Mouse (Mus musculus): ENCODE data around the gene Iars.

DNA sequence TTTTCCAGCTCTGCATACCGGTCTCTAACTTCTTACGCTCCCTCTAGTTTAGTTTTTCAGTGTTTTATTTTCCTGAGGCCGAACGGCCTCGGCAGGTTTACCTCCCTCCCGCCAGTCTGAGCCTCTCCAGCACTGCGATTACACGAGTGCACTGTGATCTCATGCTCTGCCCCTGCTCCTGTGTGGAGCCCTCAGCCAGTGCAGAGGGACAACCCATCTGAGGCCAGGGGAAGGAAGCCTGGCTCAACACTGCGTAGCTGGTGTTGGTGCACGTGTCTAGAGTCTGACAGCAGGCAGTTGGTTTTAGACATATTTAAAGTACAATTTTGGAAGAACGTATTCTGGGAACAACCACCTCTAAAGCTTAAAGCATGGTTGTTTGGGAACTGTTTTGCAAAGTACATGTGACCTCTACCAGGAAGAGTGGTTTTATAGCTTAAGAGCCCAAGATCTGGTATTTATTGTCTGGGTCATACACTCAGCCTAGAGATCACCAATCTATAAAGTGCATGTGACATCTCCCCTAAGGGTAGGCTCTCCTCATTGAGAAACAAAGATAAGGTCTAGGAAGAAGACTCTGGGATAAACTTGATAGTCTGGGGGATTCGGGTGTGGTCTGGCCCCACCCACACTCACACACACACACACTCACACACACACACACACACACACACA lies 30.3 kb downstream of the Iars start:
- TF ChIP-seq CTCF (IDR thresholded peaks at IDR 0.05; ENCODE audit: borderline replicate concordance, control insufficient read depth, extremely low read depth, insufficient read depth, low read length, poor library complexity) (no peak), POLR2A (IDR thresholded peaks at IDR 0.05; ENCODE audit: control insufficient read depth, extremely low read depth, insufficient read depth, low read length, poor library complexity) (no peak)

Data from thymus, adult 2 months (tissue).